Mouse (Mus musculus) limb, embryonic 15.5 days (tissue): ENCODE measurements around the gene Large1. TPM values are rescaled to one million over a fixed set of nuclear protein-coding genes. Genes with fewer than 3 reads are reported as not detected.
"Not testable (repeated sequence)": the region's sequence is repeated elsewhere in the genome, so short reads cannot be mapped to it uniquely, and the experiment has no call there.

ENCODE experiments used
- ATAC-seq: fragments of 200-750 bp; cut with Nextera tagmentation; 2 replicates; pipeline ENCODE4 v1.8.0; 2017; ENCODE audit warnings: low read depth, moderate TSS enrichment; ENCODE audit not compliant: insufficient number of reproducible peaks, low FRiP score, low TSS enrichment
- H3K27ac ChIP-seq: fragments of 300-500 bp; sonication (generic); 2 replicates; pipeline ENCODE4 v1.5.1; 2015; ENCODE audit warnings: moderate library complexity, mild to moderate bottlenecking, inconsistent platforms
- H3K27me3 ChIP-seq: fragments of 300-500 bp; sonication (generic); 2 replicates; pipeline ENCODE4 v1.6.1; 2015; ENCODE audit warnings: inconsistent platforms
- H3K36me3 ChIP-seq: fragments of 300-500 bp; sonication (generic); 2 replicates; pipeline ENCODE4 v1.6.1; 2015; ENCODE audit warnings: inconsistent platforms
- H3K4me1 ChIP-seq: fragments of 300-500 bp; sonication (generic); 2 replicates; pipeline ENCODE4 v1.6.1; 2015; ENCODE audit warnings: inconsistent platforms
- H3K4me2 ChIP-seq: fragments of 300-500 bp; sonication (generic); 2 replicates; pipeline ENCODE4 v1.6.1; 2015; ENCODE audit warnings: mild to moderate bottlenecking, inconsistent platforms
- H3K4me3 ChIP-seq: fragments of 300-500 bp; sonication (generic); 2 replicates; pipeline ENCODE4 v1.5.1; 2015; ENCODE audit warnings: mild to moderate bottlenecking, inconsistent platforms
- H3K9ac ChIP-seq: fragments of 300-500 bp; sonication (generic); 2 replicates; pipeline ENCODE4 v1.6.1; 2015; ENCODE audit warnings: inconsistent platforms
- H3K9me3 ChIP-seq: fragments of 300-500 bp; sonication (generic); 2 replicates; pipeline ENCODE4 v1.6.1; 2016; ENCODE audit warnings: inconsistent platforms
- WGBS: fragments of 180-500 bp; shearing (Covaris S2); methylation state at CpG from one replicate; pipeline ENCODE4 v1.1.7; 2015; 5-methylcytosine and 5-hydroxymethylcytosine counted together
- polyA plus RNA-seq: library from polyadenylated mRNA; unstranded; fragments of >200 nt; fragmentation: Nextera tagmentation; extraction: Ambion mirVana; gene quantifications from 2 replicates; pipeline ENCODE4 v1.2.1, GENCODE M21; 2015

Gene Large1
- polyA plus RNA-seq = 5.3 and 6.9 TPM in 2 replicates

DNA sequence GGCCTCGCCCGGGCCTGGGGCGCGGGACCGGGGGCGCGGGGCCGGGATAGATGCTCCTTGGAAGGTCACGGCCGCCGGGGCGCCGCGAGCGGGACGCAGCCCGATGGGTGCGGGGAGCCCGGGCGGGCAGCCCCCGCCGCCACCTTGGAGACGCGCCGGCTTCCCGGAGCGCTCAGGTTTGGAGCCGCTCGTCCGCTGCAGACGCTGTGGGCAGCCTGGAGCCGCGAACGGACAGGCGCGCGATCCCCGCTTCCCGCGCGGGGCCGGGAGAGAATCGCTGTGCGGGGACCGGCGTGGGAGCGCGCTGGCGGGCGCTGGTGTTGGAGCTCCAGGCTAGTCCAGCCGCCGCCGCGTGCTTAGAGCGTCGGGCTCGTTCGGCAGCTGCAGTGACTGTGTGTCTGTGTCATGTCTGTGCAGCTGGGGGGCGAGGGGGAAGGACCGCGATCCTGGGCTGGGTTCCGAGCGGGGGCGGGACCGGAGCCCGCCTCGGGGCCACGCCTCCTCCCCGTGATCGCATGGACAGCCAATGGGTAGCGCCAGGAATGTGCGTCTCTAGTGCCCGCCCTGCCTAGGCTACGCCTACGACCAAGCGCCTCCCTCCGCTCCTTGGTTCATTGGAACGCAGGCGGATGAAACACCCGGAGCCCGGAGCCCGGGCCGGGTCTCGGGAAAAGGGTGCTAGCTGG lies at the start of gene Large1:
TSS of gene Large1 (minus strand) at position 433 of the 686 bp plus-strand sequence.
- Histone ChIP-seq H3K9me3 (no peaks in the 10 kb centered on the region), H3K4me1 (peaks cover 24% of the 10 kb centered on the region), H3K4me3 (peak within 1 kb of the TSS; percentile 86), H3K36me3 (no peaks in the 10 kb centered on the region), H3K4me2 (peak within 1 kb of the TSS; percentile 86), H3K27ac (peak within 1 kb of the TSS; percentile 96), H3K27me3 (no peaks in the 10 kb centered on the region), H3K9ac (peak within 1 kb of the TSS; percentile 87)
- peak; percentile 100 for ATAC-seq
- WGBS = under 1% methylated on average over 74 of the region's 84 CpGs

DNA sequence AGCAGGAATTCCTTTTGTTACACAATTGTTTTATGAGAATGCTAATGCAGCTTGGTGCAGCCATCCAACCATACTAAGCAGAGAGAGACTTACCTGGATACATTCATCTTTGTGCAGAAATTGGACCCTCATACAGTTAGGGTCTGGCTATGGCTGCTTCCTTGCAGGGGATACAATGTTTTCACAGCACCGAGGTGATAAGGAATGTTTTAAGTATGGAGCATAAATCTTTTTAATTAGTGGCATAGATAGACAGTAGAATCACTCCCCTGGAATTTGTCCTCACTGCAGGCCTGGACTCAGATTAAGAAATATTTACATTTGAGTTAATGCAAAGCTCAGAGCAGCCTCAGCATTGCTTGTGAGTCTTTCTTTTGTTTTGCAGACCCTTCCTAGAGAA lies 47.0 kb upstream of the Large1 start:
- Histone ChIP-seq H3K9ac (no peak overlapping the region), H3K27me3 (no peaks in the 10 kb centered on the region), H3K9me3 (no peaks in the 10 kb centered on the region), H3K4me2 (no peak overlapping the region), H3K4me1 (no peaks in the 10 kb centered on the region), H3K27ac (no peak overlapping the region), H3K4me3 (no peak overlapping the region), H3K36me3 (no peaks in the 10 kb centered on the region)
- WGBS = 14% methylated on average over 1 of the region's 1 CpGs
- ATAC-seq = no peak

DNA sequence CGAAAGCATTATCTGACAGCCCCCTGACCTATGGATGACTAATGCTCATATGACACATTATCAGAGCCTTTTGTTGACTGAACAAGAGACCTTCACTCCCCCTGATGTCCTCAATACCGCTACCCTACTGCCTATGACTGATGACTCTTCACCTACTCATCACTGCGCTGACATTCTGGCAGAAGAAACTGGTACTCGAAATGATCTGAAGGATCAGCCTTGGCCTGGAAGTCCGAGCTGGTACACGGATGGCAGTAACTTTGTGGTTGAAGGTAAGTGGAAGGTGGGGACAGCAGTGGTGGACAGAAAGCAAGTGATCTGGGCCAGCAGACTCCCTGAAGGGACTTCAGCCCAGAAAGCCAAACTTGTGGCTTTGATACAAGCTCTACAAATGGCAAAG lies 19.7 kb upstream of the Large1 start:
- not testable (repeated sequence) for H3K9ac ChIP-seq, H3K36me3 ChIP-seq, H3K4me2 ChIP-seq, H3K27ac ChIP-seq, ATAC-seq, H3K9me3 ChIP-seq, H3K27me3 ChIP-seq, H3K4me1 ChIP-seq, H3K4me3 ChIP-seq
- 88% methylated on average over 6 of the region's 6 CpGs for WGBS

DNA sequence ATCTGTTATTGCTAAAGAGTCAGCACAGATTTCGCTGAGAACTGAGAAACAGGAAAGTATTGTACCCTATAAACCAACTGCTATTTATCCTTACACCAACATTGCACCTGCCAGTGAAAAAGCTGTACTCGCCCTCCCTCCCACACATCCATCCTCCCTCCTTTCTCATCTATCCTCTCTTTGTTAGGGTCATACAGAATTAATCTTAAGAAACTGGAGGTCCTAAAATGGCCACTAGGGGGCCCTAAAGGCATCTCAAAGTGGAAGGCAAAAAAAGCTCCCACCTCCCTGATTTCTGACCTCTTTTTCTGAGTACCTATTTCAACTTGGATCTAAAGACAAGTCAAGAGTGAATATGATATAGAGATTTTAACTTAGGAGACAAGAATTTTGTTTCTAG lies 2.6 kb upstream of the Large1 start:
- Histone ChIP-seq H3K9ac (no peak overlapping the region), H3K4me2 (no peak overlapping the region), H3K4me1 (peaks cover 21% of the 10 kb centered on the region), H3K9me3 (no peaks in the 10 kb centered on the region), H3K27me3 (no peaks in the 10 kb centered on the region), H3K4me3 (no peak overlapping the region), H3K36me3 (no peaks in the 10 kb centered on the region), H3K27ac (no peak overlapping the region)
- ATAC-seq = no peak
- WGBS = 17% methylated on average over 2 of the region's 2 CpGs

DNA sequence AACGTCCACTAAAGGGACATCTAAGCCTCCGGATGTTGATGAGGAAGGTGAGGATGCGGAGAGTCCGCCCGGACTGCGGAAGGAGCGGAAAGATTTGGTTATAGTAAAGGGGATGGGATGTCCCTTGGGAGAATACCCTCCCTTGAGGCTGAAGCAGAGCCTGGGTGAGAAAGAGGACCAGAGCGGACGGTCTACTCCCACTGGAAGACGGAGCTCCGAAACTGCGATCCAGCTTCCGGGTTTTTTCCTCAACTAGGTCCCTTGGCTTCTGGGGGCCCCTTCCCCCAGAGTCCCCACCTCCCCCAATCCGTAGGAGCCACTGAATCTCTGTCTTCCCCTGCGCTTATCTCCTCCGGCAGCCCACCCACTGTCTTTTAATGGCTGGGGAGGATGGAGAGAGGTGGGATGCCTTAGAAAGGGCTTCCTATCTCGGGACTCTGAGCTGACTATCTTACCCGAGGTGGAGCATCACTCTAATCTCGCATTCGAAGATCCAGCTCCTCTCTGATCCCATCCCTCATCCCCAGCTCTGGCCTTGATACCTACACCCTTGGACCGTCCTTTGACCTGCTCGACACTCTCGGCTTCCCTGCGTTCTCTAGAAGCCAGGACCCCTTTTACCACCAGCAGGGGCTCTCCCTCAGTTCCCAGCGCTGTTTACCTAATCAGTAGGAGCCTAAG lies 1.0 kb upstream of the Large1 start:
- under 1% methylated on average over 25 of the region's 25 CpGs for WGBS
- ATAC-seq = no peak

DNA sequence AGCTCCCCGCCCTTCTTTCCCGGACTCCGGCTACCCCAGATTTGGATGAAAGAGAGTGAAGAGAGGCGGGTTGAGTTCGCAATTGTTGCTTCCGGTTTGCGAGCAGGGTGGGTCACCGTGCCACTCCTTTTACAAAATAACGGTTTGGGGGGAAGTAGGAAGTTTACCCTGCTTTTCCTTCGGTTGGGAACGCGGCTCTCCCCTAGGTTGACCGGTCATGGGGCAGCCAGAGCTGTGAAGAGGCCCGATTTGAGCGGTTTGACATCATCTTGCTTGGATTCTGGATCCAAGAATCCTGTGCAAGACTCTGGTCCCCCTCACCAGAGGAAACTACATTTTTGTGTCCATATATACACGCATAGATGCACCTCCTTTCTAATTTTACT lies 447 bp upstream of the Large1 start:
- H3K4me2 ChIP-seq = peak overlapping the region; percentile 86
- H3K9ac ChIP-seq = peak overlapping the region; percentile 29
- peaks cover 24% of the 10 kb centered on the region for H3K4me1 ChIP-seq
- no peaks in the 10 kb centered on the region for H3K36me3 ChIP-seq
- peak; percentile 36 for ATAC-seq
- no peaks in the 10 kb centered on the region for H3K9me3 ChIP-seq
- under 1% methylated on average over 16 of the region's 16 CpGs for WGBS
- no peaks in the 10 kb centered on the region for H3K27me3 ChIP-seq
- peak overlapping the region; percentile 86 for H3K4me3 ChIP-seq
- H3K27ac ChIP-seq = peak overlapping the region; percentile 83

More for the DNA sequence above, 1.0 kb upstream of the Large1 start:
- no peaks in the 10 kb centered on the region for H3K36me3 ChIP-seq
- H3K27me3 ChIP-seq = no peaks in the 10 kb centered on the region
- peak overlapping the region; percentile 86 for H3K4me2 ChIP-seq
- H3K9me3 ChIP-seq = no peaks in the 10 kb centered on the region
- peak overlapping the region; percentile 83 for H3K27ac ChIP-seq
- peak overlapping the region; percentile 86 for H3K4me3 ChIP-seq
- peaks cover 24% of the 10 kb centered on the region for H3K4me1 ChIP-seq
- peak overlapping the region; percentile 29 for H3K9ac ChIP-seq

DNA sequence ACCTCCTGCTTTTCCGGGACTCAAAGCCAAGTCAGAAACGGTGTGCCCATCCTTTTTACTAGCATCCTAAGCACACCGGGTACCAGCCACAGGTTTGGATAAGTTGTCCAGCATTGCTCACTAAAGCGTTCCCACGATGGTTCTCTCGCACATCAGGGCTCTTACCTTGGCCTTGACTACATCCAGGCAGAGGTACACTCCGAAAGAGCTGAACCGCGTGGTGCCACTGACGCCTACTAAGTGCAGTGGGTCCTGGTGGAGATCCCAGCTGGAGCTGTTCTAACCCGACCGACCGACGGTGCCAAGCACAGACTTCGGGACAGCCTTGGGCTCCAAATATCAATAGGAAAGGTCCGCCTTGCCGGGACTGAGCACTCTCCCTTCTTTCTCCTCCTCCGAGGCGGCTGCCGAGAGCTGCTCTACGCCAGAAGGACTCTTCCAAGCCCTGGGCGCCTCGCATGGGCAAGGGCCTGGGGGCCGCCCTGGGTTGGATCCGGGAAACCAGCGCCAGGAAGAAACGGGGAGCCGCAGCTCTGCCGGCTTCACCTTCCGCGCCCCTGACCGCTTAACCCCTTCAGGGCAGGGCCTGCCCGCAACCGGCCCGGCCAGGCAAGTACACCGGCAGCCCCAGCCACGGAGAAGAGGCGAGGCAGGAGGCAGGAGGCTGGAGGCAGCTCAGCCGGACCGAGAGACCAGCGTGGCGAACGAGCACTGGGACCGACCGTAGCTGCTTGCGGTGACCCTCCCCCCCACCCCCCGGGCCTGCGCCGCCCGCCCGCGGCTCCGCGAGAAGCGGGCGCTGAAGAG lies 836 bp downstream of the Large1 start:
- Histone ChIP-seq H3K27me3 (no peaks in the 10 kb centered on the region), H3K4me3 (peak overlapping the region; percentile 86), H3K4me1 (peaks cover 24% of the 10 kb centered on the region), H3K9ac (peak overlapping the region; percentile 87), H3K4me2 (peak overlapping the region; percentile 86), H3K27ac (peak overlapping the region; percentile 96), H3K9me3 (no peaks in the 10 kb centered on the region), H3K36me3 (no peaks in the 10 kb centered on the region)
- WGBS = under 1% methylated on average over 55 of the region's 56 CpGs
- ATAC-seq = no peak

DNA sequence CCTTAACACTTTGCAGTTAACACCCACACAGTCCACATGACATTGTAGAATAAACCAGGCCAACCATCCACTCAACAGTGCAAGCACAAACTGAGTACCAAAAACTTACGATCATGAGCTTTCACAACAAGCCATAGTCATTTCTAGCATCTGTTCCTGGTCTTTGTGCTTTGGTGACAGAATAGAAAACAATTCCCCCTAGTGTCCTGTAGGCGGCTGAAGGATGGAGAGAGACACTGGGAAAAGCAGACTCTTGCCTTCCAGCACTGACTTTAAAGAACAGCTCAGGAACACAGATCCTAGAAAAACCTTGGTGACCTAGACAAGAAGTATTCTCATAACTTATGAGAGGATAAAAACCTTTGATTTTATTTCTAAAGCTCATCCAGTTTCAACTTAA lies 3.0 kb downstream of the Large1 start:
- H3K4me3 ChIP-seq = no peak overlapping the region
- H3K27me3 ChIP-seq = no peaks in the 10 kb centered on the region
- no peak overlapping the region for H3K4me2 ChIP-seq
- 15% methylated on average over 2 of the region's 2 CpGs for WGBS
- no peak for ATAC-seq
- no peak overlapping the region for H3K9ac ChIP-seq
- no peak overlapping the region for H3K27ac ChIP-seq
- H3K4me1 ChIP-seq = peaks cover 24% of the 10 kb centered on the region
- no peaks in the 10 kb centered on the region for H3K36me3 ChIP-seq
- H3K9me3 ChIP-seq = no peaks in the 10 kb centered on the region

DNA sequence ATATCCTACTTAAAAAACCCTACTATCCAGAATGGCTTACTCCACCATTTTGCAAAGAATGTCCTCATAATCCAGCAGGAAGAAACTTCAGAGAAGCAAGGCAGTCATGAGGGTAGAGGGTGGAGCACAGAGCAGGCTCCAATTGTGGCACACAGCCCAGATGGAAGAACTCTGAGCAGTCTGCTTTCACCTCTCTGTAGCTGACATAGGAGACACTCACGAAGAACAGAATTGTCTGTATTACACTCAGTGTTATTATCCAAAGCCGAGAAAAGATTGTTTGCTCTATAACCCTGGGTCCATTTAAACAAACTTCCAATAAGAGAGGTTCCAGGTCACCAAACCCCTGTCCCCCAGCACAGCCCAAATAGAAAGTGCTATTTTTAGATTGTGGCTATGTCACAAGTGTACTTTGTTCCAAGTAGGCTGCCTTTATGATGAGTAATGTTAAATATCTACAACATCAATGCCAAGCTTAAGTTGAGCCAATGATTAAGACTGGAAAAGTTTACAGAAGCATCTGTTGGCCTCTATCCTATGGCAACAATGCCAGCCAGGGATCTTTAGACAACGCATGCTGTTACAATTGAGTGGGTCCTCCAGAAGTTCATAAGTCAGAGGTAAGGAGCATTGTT lies 10.5 kb downstream of the Large1 start:
- no peak overlapping the region for H3K4me2 ChIP-seq
- no peak overlapping the region for H3K4me3 ChIP-seq
- ATAC-seq = no peak
- no peaks in the 10 kb centered on the region for H3K36me3 ChIP-seq
- no peaks in the 10 kb centered on the region for H3K27me3 ChIP-seq
- H3K9me3 ChIP-seq = no peaks in the 10 kb centered on the region
- no peaks in the 10 kb centered on the region for H3K4me1 ChIP-seq
- no peak overlapping the region for H3K27ac ChIP-seq
- H3K9ac ChIP-seq = no peak overlapping the region
- 75% methylated on average over 3 of the region's 3 CpGs for WGBS

DNA sequence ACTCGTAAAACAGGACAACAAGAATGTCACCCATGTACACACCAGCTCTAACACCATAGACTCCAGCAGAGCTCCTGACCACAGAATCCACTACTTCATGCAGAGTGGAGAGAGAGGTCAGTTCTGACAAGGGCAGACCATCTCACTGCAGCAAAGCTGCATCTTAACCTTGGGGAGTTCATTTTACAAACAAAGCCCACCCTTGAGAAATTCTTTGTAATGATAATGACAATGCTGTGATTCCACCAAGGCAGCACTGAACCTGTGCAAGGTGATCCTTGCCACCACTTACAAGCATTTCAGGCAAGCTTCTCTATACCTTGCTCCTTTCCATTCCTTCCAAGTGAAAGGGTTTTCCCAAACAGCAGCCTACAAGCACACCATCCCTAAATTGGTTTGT lies 16.5 kb downstream of the Large1 start:
- H3K4me3 ChIP-seq = no peak overlapping the region
- ATAC-seq = no peak
- WGBS = 36% methylated on average over 1 of the region's 1 CpGs

DNA sequence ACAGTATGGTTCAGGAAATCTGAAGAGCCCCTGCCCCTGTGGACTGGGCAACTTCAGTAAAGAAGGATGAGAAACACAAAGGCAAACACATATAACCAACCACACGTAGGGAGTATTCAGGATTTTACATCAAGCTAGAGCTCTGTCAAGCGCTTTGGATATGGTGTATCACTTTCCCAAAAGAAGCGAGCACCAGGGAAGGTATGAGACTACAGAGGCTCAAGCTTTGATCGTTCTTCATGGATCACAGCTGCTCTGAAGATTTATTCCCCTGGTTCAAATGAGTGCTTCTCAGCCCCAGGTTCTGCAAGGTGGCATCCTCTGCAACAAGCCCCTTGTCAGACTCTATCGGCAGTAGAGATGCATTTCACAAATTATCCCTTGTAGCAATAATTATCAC lies 24.2 kb downstream of the Large1 start:
- Histone ChIP-seq H3K4me2 (no peak overlapping the region), H3K4me3 (no peak overlapping the region), H3K9ac (no peak overlapping the region), H3K27ac (no peak overlapping the region), H3K27me3 (no peaks in the 10 kb centered on the region), H3K36me3 (0 out of 2 replicates have a peak, but pooled peaks cover 7% of the 10 kb centered on the region), H3K4me1 (peaks cover 4% of the 10 kb centered on the region; the same call in 1 of the 2 replicates), H3K9me3 (no peaks in the 10 kb centered on the region)
- 89% methylated on average over 5 of the region's 5 CpGs for WGBS
- no peak for ATAC-seq

More for the DNA sequence above, 16.5 kb downstream of the Large1 start:
- Histone ChIP-seq H3K27me3 (no peaks in the 10 kb centered on the region), H3K9ac (no peak overlapping the region), H3K27ac (no peak overlapping the region), H3K4me2 (no peak overlapping the region), H3K4me1 (no peaks in the 10 kb centered on the region), H3K36me3 (0 out of 2 replicates have a peak, but pooled peaks cover 6% of the 10 kb centered on the region), H3K9me3 (no peaks in the 10 kb centered on the region)
